Mouse (Mus musculus): ENCODE results near the gene Uqcr10. TPM values are rescaled to one million over a fixed set of nuclear protein-coding genes. Genes with fewer than 3 reads are reported as not detected.

The Uqcr10 gene
- polyA plus RNA-seq, 1 experiment from 2014 or later, result 816 TPM

DNA sequence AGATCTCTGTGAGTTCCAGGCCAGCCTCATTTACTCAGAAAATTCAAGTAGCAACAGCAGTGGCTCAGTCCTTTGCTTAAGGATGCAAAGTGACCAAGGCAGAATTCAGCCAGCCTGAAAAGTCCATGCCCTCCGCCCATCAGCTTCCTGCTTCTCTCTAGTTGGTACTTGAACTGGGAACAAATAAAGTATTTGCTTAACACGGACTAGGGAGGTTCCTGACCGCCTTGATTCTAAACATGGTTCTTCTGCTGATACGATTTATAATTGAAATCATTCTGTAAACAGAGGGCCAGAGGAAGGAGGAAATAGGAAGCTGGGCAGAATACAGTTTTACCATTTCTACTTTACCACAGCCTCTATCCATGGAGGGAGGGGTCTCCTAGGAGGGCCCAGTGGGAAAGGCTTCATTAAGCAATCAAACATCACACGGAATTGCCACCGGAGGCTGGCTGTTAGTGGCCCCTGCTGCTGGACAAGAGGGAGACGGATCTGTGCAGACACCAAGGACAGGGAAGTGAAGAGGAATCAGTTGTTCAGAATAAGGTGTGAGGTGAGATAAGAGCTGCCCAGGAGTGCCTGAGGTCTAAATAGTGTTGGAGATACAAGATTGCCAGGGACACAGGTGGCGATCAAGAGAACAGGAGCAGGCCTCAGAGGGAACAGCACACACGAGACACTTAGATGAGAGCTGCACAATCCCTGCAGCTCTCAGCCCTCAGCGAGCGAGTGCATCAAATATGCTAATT lies 15.3 kb downstream of the Uqcr10 start:
- Histone ChIP-seq H3K27ac (replicated peaks; ENCODE audit: low read depth, low read length) (no peak overlapping the region), H3K9ac (ENCODE audit: low read depth, low read length) (no peak overlapping the region), H3K36me3 (ENCODE audit: control insufficient read depth, insufficient read depth, low read length) (no peaks in the 10 kb centered on the region), H3K4me2 (ENCODE audit: low read depth, low read length) (no peak overlapping the region), H3K27me3 (replicated peaks; ENCODE audit: control insufficient read depth, insufficient read depth, low read length) (no peaks in the 10 kb centered on the region), H3K9me3 (ENCODE audit: control insufficient read depth, low read length) (no peaks in the 10 kb centered on the region), H3K4me3 (ENCODE audit: low read depth, low read length) (no peak overlapping the region), H3K4me1 (ENCODE audit: control insufficient read depth, insufficient read depth, low read length) (no peaks in the 10 kb centered on the region)
- ATAC-seq (ENCODE audit: low read depth) (no peak), DNase-seq (ENCODE audit: low spot score) (no peak)
- 68% methylated on average over 11 of the region's 11 CpGs for WGBS

DNA sequence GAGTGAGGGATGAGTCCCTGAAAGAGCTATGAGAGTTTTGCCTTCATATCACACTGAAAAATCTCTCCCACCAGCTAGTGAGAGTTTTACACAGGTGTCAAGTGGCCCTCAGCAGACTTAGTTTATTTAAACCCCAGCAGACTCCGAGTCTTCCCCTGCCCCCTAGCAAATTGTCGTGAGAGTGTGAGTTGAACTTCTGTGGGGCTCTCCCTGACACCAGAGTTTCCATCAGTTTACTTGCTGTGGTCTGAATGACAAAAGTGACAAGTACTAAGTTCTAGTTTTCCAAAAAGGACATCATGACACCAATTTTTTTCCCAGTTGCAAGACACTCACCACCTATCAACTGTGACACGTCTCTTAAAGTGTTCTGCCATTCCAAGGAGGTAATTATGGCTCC lies 16.3 kb downstream of the Uqcr10 start:
- Histone ChIP-seq H3K27ac (replicated peaks; ENCODE audit: low read depth, low read length) (no peak overlapping the region), H3K9me3 (ENCODE audit: control insufficient read depth, low read length) (no peaks in the 10 kb centered on the region), H3K9ac (ENCODE audit: low read depth, low read length) (no peak overlapping the region), H3K27me3 (replicated peaks; ENCODE audit: control insufficient read depth, insufficient read depth, low read length) (no peaks in the 10 kb centered on the region), H3K4me3 (ENCODE audit: low read depth, low read length) (no peak overlapping the region), H3K36me3 (ENCODE audit: control insufficient read depth, insufficient read depth, low read length) (peaks cover 8% of the 10 kb centered on the region), H3K4me2 (ENCODE audit: low read depth, low read length) (no peak overlapping the region), H3K4me1 (ENCODE audit: control insufficient read depth, insufficient read depth, low read length) (no peaks in the 10 kb centered on the region)
- DNase-seq (ENCODE audit: low spot score), result no peak
- WGBS, result 47% methylated on average over 3 of the region's 3 CpGs
- no peak for ATAC-seq (ENCODE audit: low read depth)

DNA sequence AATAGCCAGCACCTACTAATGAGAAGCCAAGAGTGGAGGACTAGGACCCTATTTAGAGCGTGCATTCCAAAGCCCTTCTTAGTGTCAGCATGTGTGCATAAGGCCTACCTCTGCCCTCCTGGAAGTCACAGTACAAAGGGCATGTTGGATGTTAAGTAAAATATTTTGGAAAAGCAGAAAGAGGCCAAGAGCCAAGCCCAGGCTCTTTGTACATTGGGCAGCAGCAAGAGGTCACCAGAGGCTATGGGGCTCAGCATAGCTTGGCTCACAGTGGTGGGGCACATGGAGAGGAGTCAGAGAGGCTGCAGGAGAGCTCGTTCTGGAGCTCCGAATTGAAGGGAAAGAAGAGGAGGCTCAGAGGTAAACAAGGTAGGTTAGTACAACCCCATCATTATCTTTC lies 17.1 kb downstream of the Uqcr10 start:
- Histone ChIP-seq H3K9me3 (ENCODE audit: control insufficient read depth, low read length) (no peaks in the 10 kb centered on the region), H3K4me3 (ENCODE audit: low read depth, low read length) (no peak overlapping the region), H3K36me3 (ENCODE audit: control insufficient read depth, insufficient read depth, low read length) (peaks cover 17% of the 10 kb centered on the region), H3K4me2 (ENCODE audit: low read depth, low read length) (no peak overlapping the region), H3K9ac (ENCODE audit: low read depth, low read length) (no peak overlapping the region), H3K27me3 (replicated peaks; ENCODE audit: control insufficient read depth, insufficient read depth, low read length) (no peaks in the 10 kb centered on the region), H3K27ac (replicated peaks; ENCODE audit: low read depth, low read length) (no peak overlapping the region), H3K4me1 (ENCODE audit: control insufficient read depth, insufficient read depth, low read length) (no peaks in the 10 kb centered on the region)
- 80% methylated on average over 3 of the region's 3 CpGs for WGBS
- DNase-seq (ENCODE audit: low spot score) (no peak), ATAC-seq (ENCODE audit: low read depth) (no peak)

DNA sequence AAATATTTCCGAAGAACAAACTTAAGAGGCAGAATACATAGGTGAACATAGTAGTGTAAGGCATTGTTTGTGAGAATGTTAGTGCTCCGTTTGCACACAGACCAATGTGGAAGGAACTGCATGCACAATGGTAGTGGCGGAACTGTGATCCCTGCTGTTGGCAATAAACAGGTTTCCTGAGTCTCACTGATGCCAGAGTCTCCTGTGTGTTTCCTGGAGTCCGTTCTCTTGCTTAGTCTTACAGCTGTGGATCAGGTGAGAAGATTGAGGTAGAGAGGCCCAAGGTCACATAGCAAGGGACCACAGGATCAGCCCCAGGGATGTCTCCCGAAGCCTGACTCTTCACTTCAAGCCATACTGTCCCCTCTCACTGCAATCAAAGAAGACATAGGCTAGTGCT lies 18.6 kb downstream of the Uqcr10 start:
- DNase-seq (ENCODE audit: low spot score) (no peak), ATAC-seq (ENCODE audit: low read depth) (no peak)
- peaks cover 31% of the 10 kb centered on the region for H3K36me3 ChIP-seq (ENCODE audit: control insufficient read depth, insufficient read depth, low read length)
- H3K4me2 ChIP-seq (ENCODE audit: low read depth, low read length), result no peak overlapping the region
- no peak overlapping the region for H3K9ac ChIP-seq (ENCODE audit: low read depth, low read length)
- H3K9me3 ChIP-seq (ENCODE audit: control insufficient read depth, low read length), result no peaks in the 10 kb centered on the region
- H3K4me3 ChIP-seq (ENCODE audit: low read depth, low read length), result no peak overlapping the region
- H3K4me1 ChIP-seq (ENCODE audit: control insufficient read depth, insufficient read depth, low read length), result no peaks in the 10 kb centered on the region
- no peaks in the 10 kb centered on the region for H3K27me3 ChIP-seq (replicated peaks; ENCODE audit: control insufficient read depth, insufficient read depth, low read length)
- 72% methylated on average over 5 of the region's 5 CpGs for WGBS
- H3K27ac ChIP-seq (replicated peaks; ENCODE audit: low read depth, low read length), result no peak overlapping the region

DNA sequence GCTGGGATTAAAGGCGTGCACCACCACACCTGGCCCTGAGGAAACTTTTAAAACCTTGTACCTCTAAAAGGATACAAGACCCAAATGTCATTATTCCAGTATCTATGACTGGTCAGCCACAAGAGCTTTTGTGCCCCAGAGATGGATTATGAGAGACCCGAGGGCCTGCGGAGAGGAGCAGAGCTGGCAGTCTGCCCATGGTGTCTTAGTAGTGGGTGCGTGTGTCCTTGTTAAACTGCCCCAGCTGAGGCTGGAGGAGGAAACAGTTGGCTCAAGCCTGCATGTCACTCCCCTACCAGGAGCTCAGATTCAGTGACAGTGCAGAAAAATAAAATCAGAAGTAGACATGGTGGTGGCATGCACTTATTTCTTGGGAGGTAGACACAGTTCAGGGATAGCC lies 19.1 kb downstream of the Uqcr10 start:
- 77% methylated on average over 4 of the region's 4 CpGs for WGBS
- Histone ChIP-seq H3K27ac (replicated peaks; ENCODE audit: low read depth, low read length) (no peak overlapping the region), H3K4me3 (ENCODE audit: low read depth, low read length) (no peak overlapping the region), H3K9ac (ENCODE audit: low read depth, low read length) (no peak overlapping the region), H3K27me3 (replicated peaks; ENCODE audit: control insufficient read depth, insufficient read depth, low read length) (no peaks in the 10 kb centered on the region), H3K4me2 (ENCODE audit: low read depth, low read length) (no peak overlapping the region), H3K9me3 (ENCODE audit: control insufficient read depth, low read length) (no peaks in the 10 kb centered on the region), H3K4me1 (ENCODE audit: control insufficient read depth, insufficient read depth, low read length) (peaks cover 2% of the 10 kb centered on the region), H3K36me3 (ENCODE audit: control insufficient read depth, insufficient read depth, low read length) (peaks cover 35% of the 10 kb centered on the region)
- ATAC-seq (ENCODE audit: low read depth), result no peak
- DNase-seq (ENCODE audit: low spot score), result no peak

DNA sequence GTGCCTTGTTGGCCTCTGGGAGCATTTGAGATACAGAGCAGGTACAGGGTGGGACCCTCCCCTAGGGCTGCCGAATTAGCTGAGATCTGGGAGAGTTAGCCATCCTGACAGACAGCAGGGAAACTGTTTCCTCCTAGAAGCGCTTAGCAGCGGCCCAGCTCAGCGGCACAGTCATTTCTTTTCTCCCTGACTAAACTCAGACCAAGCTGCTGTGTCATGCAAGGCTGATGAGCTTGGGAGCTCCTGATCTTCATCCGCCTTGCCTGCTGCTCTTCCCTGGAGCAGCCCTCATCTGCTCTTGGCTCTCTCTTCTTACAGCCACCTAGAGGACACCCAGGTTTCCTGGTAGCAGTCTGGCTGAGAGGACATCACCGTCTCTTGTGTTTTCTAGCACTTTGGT lies 20.0 kb downstream of the Uqcr10 start:
- no peak overlapping the region for H3K4me2 ChIP-seq (ENCODE audit: low read depth, low read length)
- H3K9me3 ChIP-seq (ENCODE audit: control insufficient read depth, low read length), result no peaks in the 10 kb centered on the region
- H3K4me1 ChIP-seq (ENCODE audit: control insufficient read depth, insufficient read depth, low read length), result peaks cover 11% of the 10 kb centered on the region
- no peak overlapping the region for H3K9ac ChIP-seq (ENCODE audit: low read depth, low read length)
- no peak for DNase-seq (ENCODE audit: low spot score)
- no peak overlapping the region for H3K4me3 ChIP-seq (ENCODE audit: low read depth, low read length)
- no peaks in the 10 kb centered on the region for H3K27me3 ChIP-seq (replicated peaks; ENCODE audit: control insufficient read depth, insufficient read depth, low read length)
- ATAC-seq (ENCODE audit: low read depth), result no peak
- H3K27ac ChIP-seq (replicated peaks; ENCODE audit: low read depth, low read length), result no peak overlapping the region
- H3K36me3 ChIP-seq (ENCODE audit: control insufficient read depth, insufficient read depth, low read length), result peaks cover 39% of the 10 kb centered on the region
- WGBS, result 82% methylated on average over 6 of the region's 6 CpGs

DNA sequence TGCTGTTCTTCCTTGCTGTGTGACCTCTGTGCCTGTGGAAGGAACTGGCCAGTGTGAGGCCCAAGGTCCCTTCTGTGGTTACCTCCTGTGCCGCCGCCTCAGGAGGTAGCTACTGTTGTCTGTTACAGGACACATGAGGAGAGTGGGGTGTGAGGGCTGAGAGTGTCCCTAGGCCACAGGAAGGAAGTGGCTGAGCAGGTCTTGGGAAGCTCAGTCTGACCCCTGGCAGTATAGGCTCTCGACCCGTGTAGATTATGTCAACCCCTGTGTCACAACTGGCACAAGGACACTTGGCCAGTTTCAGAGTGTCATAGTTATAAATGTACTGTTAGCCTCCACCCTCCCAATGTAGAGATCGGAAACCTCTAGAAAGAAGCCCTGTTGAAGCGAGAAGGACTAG lies 20.6 kb downstream of the Uqcr10 start:
- H3K27ac ChIP-seq (replicated peaks; ENCODE audit: low read depth, low read length), result no peak overlapping the region
- H3K27me3 ChIP-seq (replicated peaks; ENCODE audit: control insufficient read depth, insufficient read depth, low read length), result no peaks in the 10 kb centered on the region
- no peak overlapping the region for H3K9ac ChIP-seq (ENCODE audit: low read depth, low read length)
- no peak overlapping the region for H3K4me3 ChIP-seq (ENCODE audit: low read depth, low read length)
- ATAC-seq (ENCODE audit: low read depth), result no peak
- H3K9me3 ChIP-seq (ENCODE audit: control insufficient read depth, low read length), result no peaks in the 10 kb centered on the region
- no peak for DNase-seq (ENCODE audit: low spot score)
- H3K4me1 ChIP-seq (ENCODE audit: control insufficient read depth, insufficient read depth, low read length), result peaks cover 18% of the 10 kb centered on the region
- WGBS, result 88% methylated on average over 6 of the region's 6 CpGs
- peaks cover 39% of the 10 kb centered on the region for H3K36me3 ChIP-seq (ENCODE audit: control insufficient read depth, insufficient read depth, low read length)
- H3K4me2 ChIP-seq (ENCODE audit: low read depth, low read length), result no peak overlapping the region

DNA sequence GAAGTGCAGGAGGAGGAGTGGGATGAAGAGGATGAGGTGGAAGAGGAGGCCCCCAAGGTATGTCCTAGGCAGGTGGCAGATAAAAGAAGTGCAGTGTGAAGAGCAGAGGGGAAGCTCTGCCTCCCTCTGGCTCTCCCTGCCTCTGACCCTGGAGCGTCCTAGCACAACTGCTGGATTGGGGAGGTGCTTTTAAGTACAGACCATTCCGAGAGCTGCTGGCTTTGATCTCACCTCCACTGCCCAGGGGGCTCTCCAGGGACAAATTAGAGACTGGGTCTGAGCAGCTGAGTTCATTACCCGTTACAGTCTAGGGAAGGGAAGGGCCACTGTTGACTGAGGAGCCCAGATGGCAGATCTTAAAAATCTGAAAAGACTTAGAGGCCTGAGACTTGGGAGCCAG lies 24.0 kb downstream of the Uqcr10 start:
- H3K9ac ChIP-seq (ENCODE audit: low read depth, low read length), result no peak overlapping the region
- H3K4me2 ChIP-seq (ENCODE audit: low read depth, low read length), result no peak overlapping the region
- H3K9me3 ChIP-seq (ENCODE audit: control insufficient read depth, low read length), result no peaks in the 10 kb centered on the region
- peaks cover 22% of the 10 kb centered on the region for H3K4me1 ChIP-seq (ENCODE audit: control insufficient read depth, insufficient read depth, low read length)
- no peaks in the 10 kb centered on the region for H3K27me3 ChIP-seq (replicated peaks; ENCODE audit: control insufficient read depth, insufficient read depth, low read length)
- no peak for DNase-seq (ENCODE audit: low spot score)
- peaks cover 61% of the 10 kb centered on the region for H3K36me3 ChIP-seq (ENCODE audit: control insufficient read depth, insufficient read depth, low read length)
- peak overlapping the region; percentile 72; the same call in 1 of the 2 replicates for H3K27ac ChIP-seq (replicated peaks; ENCODE audit: low read depth, low read length)
- no peak for ATAC-seq (ENCODE audit: low read depth)
- H3K4me3 ChIP-seq (ENCODE audit: low read depth, low read length), result no peak overlapping the region
- WGBS, result 40% methylated on average over 3 of the region's 3 CpGs

DNA sequence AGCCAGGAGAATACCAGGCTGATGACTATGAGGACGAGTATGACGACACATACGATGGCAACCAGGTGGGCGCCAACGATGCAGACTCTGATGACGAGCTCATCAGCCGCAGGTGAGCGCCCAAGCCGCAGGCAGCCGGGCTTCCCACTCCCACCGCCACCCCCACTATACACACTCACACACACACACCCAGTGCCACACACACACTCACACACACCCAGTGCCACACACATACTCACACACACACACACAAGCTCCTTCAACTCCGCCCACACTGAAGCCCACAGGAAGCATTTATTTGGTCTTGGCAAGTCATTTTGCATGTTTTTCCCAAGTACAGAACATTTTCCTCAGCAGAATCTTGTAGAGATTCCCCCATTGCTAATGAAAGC lies 24.7 kb downstream of the Uqcr10 start:
- DNase-seq (ENCODE audit: low spot score) (no peak), ATAC-seq (ENCODE audit: low read depth) (no peak)
- no peaks in the 10 kb centered on the region for H3K27me3 ChIP-seq (replicated peaks; ENCODE audit: control insufficient read depth, insufficient read depth, low read length)
- peaks cover 64% of the 10 kb centered on the region for H3K36me3 ChIP-seq (ENCODE audit: control insufficient read depth, insufficient read depth, low read length)
- H3K4me2 ChIP-seq (ENCODE audit: low read depth, low read length), result no peak overlapping the region
- no peak overlapping the region for H3K9ac ChIP-seq (ENCODE audit: low read depth, low read length)
- peaks cover 22% of the 10 kb centered on the region for H3K4me1 ChIP-seq (ENCODE audit: control insufficient read depth, insufficient read depth, low read length)
- H3K27ac ChIP-seq (replicated peaks; ENCODE audit: low read depth, low read length), result peak overlapping the region; percentile 72
- H3K9me3 ChIP-seq (ENCODE audit: control insufficient read depth, low read length), result no peaks in the 10 kb centered on the region
- WGBS, result 84% methylated on average over 12 of the region's 12 CpGs
- no peak overlapping the region for H3K4me3 ChIP-seq (ENCODE audit: low read depth, low read length)

All from embryonic facial prominence, embryonic 14.5 days (tissue).